Mouse (Mus musculus) lung, postnatal 0 days (tissue): ENCODE data around the gene Hao1.

ENCODE experiments used
- CTCF ChIP-seq: IDR thresholded peaks from 2 replicates; pipeline ENCODE4 v1.5.1; 2016; ENCODE audit warnings: antibody characterized with exemption, mild to moderate bottlenecking
- EP300 ChIP-seq: IDR thresholded peaks from 2 replicates; pipeline ENCODE4 v1.6.1; 2016; ENCODE audit warnings: antibody characterized with exemption, mild to moderate bottlenecking, control low read depth

GRCm38 (mm10) chr2:134499777-134500176 is 54.4 kb downstream of the Hao1 start:
- TF ChIP-seq CTCF (no peak), EP300 (no peak)
